Mouse (Mus musculus) c-Kit-positive CD71-negative TER-119-negative erythroid progenitor cells, embryonic 14.5 days (primary cell): Measurements from ENCODE around the gene Ms4a10.

Experiments
- DNase-seq: peaks from one replicate; pipeline ENCODE4 v3.0.0-alpha.2; 2013; ENCODE audit warnings: low read depth

Gene Ms4a10

DNA sequence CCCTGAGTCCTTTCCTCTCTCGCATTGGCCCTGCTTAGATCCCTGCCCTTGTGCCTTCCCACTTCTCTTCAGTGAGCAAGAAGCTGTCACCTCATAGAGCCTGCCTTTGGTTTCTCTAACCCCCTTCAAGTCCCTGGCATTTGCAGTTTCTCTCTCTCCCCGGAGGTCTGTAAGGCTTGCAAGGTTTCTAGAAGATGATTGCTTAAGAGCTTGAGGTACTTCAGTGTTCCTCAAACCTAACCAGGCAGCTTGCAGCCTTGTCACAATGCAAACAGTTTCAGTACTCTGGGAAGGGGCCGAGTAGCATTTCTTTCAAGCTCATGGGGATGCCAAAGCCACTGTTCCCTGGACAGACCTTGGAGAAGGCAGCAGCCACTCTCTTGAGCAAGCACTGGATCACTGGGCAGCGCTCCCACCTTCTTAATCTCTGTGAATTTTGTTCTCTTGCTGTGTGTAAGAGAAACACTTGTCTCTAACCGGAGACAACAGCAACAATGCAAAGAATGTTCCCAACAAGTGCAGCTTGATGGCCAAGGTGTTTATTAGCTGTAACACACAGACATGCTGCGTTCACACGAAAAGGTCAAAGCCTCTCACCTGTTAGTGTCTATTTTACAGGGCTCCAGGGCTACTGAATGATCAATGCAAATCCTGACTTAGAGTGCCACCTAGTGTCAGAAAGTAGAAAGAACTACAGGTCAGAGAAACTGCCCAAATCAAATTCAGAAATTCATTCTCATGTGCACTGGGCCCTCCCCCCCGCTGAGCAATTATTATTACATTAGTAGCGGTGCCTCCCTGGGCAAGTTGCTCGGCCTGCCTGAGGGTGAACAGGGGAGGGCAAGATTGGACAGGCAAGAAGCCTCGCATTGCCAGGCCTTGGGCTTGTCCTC lies 15.1 kb downstream of the Ms4a10 start:
- DNase-seq: peak; percentile 69

DNA sequence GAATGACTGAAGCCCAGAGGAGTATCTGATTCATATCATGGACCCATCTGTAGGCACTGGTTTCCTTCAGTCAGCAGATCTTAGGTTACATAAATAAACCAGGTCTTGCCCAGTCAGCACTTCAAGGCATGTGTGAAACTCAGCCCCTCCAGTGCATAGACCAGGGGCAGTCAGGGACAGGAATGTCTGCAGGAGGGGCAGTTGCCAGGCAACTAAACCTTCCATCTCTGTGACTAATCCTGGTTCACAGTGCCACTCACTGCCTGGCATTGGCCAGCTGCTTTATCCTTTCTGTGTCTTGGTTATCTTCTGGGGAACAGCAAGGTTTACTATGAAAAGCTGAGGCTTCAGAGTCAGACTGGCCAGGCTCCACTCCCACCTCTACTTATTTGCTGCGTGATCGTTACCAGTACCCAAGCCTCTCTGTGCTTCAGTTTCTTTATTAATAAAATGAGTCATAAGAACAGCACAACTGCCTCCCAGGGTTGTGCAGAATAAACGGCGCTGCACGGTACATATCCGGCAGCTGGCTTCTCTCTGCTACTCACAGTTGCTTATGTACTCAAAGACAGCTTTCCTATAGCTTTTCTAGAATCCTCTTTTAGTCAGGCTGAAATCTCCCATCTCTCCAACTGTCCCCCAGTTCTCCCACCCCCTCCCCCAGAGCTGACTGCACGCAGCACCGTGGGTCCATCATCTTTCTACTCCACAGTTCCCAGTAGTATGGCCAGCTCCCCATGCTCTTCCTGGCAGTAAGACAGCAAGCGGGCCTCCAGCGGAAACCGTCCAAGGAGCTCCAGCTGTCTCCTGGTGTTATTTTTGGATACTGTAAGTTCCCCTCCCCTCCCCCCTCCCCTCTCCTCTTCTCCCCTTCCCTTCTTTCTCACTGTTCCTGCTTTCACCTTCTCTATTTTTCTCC lies 22.2 kb downstream of the Ms4a10 start:
- no peak for DNase-seq

DNA sequence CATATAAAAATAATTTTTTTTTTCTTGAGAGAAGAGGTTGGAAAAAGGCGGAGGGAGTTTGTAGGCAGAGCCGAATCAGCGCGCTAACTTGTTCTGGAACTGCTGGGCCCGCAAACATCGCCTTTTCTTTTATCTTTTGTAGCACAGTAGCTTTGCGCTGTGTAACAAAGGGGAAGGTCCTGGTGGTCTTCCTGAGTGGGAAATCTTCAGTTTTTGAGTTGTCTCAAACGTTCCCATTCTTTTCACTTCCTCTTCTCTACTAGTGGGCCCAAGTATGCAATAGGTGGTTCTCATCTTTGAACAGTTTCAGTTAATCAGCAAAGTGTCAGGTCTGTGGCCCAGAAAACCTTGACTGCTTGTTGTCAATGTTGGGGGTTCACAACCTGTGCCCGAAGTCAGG lies 24.9 kb downstream of the Ms4a10 start:
- no peak for DNase-seq

DNA sequence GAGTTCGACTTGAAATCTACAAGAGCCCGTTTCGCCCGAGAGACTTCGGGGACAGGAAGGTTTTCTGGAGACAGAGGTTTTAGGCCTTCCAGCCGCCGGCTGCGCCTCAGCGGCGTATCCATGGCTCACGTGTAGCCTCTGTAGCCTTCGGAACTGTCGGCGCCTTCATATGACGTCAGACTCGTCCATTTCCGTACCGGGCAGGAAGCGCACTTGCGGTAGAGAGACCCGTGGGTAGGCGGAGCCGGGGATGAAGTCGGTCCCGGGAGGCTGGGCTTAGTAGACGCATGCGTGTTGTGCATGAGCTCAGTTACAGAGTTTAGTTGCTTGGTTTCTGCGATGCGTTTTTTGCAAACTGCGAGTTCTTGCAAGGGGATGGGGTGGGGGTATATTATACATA lies 25.4 kb downstream of the Ms4a10 start, which contains the start of gene Ccdc86:
Gene Ccdc86 (minus strand): TSS at position 155 of the 400 bp plus-strand sequence.
- peak; percentile 97 for DNase-seq

DNA sequence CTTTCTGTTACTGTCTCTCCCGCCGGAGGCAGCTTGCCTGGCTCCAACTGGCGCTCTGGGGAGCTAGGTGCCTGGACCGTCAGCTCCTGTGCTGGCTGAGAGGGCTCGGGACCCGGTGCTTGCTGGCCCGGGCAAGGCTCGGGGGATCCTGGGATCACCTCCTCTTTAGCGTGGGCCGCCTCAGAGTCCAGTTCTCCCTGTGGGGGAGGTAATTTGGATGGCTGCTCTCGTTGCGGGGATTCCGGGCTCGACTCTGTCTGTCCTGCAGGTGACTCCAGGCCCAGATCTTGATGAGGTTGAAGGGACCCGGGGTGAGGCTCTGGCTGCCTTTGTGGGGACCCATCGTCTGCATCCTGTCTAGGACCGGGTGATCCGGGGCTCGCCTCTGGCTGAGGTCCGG lies 26.1 kb downstream of the Ms4a10 start:
- DNase-seq: no peak

DNA sequence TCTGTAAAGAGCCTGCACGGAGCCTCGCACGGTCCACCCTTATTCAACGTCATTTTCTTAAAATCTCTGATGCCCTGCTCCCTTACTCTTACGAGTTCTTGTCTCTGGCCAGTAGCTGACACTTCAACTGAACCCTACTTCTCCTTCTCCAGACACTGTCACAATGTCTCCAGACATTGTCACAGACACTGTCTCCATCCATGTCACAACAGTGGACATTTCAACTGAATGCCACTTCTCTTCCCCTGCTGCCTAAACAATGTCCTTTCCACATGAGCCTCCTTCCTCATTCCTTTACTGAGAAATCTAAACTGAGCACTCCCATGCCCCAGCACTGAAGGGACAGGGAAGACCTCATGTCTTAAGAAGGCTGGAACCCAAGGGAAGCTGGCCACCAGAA lies 27.3 kb downstream of the Ms4a10 start:
- no peak for DNase-seq

DNA sequence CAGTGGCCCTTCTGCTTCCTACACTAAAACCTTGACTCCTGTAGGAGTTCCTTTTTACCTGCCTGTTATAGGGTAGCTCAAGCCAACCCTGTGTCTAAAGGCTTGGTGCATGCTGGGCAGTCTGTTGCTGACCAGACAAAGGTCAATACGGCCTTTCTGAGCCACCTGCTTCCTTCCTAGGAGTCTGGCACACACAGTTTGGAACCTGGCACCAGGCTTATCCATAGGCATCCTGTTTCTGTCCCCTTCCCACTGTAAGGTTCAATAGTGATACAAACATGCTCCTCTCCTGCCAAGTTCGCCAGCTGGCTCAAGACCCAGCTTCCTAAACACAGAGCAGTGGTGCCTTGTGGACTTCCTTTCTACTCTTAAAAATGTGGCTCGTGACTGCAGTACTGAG lies 28.0 kb downstream of the Ms4a10 start:
- no peak for DNase-seq

DNA sequence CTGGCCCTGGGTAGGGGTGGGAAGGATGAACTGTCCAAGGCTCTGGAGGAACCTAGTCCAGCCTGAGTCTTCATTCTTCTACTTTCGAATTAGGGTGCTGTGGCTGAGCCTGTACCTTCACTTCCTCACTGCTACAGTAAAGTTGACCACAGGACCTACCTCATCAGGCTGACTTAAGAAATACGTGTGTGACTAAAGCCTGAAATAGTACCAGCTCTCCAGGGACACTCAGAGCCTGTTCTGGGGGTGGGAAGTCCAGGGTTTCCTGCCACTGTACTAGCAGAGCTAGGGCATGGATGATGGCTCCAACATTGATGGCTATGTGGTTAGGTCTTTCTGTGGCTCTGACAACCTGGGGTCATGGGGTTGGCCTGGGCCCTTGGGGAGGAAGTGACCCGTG lies 30.5 kb downstream of the Ms4a10 start:
- no peak for DNase-seq

DNA sequence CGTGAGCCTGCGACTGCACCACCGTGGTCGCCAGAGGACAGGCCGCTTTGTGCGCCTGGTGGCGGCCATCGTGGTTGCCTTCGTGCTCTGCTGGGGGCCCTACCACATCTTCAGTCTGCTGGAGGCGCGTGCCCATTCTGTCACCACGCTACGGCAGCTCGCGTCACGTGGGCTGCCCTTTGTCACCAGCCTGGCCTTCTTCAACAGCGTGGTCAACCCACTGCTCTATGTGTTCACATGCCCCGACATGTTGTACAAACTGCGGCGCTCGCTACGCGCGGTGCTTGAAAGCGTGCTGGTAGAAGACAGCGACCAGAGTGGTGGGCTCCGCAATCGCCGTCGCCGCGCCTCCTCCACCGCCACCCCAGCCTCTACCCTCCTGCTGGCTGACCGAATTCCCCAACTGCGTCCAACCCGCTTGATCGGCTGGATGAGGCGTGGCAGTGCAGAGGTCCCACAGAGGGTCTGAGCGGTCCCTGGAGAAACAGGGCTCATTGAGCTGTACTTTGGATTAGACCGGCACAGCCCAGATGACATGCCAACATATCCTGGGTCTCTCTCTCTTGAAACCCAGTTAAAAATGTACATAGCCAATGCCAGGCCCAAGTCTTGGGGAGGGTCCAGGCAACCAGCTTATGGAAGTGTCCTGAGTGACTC lies 33.5 kb downstream of the Ms4a10 start:
- no peak for DNase-seq

DNA sequence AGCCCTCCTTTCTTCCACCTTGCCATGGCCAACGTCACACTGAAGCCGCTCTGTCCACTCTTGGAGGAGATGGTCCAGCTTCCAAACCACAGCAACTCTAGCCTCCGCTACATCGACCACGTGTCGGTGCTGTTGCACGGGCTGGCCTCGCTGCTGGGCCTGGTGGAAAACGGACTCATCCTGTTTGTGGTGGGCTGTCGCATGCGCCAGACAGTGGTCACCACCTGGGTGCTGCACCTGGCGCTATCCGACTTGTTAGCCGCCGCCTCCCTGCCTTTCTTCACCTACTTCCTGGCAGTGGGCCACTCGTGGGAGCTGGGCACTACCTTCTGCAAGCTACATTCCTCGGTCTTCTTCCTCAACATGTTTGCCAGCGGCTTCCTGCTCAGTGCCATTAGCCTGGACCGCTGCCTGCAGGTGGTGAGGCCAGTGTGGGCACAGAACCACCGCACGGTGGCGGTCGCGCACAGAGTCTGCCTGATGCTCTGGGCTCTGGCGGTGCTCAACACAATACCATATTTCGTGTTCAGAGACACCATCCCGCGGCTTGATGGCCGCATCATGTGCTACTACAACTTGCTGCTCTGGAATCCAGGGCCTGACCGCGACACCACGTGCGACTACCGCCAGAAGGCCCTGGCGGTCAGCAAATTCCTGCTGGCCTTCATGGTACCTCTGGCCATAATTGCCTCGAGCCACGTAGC lies 34.2 kb downstream of the Ms4a10 start:
- DNase-seq: peak; percentile 58

DNA sequence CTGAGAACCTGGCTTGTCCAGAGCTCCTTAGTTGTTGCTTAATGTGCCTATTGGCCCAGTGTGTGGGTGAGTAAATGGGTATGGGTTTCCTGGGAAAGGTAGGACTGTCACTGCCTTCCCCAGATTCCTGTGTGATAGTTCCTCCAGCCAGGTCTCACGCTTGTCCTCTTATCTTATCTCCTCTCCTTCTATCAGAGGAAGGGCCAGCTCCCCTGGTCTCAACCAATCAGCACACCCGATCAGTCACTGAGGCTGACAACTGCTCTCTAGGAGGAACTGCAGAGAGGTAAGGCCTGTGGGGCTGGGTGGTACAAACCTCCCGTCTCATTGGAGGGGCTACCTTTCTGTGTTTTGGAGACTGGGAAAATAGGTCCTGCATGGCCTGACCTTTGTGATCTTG lies 35.7 kb downstream of the Ms4a10 start:
- DNase-seq: no peak

DNA sequence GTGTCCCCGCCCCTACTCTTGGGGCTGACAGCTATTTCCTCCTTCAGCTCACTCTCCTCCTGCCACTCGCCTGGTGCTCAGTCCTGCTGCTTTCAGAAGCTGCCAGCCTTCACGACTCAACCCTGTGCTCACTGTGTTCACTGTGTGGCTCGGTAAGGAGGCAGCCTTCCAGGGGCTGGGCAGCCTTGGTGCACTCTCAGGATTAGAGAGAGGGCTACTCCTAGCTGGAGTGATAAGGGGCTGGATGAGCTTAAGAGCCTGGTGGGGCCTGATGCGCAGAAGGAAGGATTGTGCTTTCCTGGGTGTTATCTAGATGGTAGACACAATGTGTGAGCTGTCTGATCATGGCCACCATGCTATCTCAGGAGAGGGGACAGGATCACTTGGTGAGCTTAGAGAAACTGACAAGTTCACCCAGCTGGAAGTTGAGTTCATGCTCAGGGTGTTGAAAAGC lies 37.3 kb downstream of the Ms4a10 start, which contains the start of gene Ptgdr2:
Gene Ptgdr2 (plus strand): TSS at position 51 of the 454 bp plus-strand sequence.
- DNase-seq: no peak

DNA sequence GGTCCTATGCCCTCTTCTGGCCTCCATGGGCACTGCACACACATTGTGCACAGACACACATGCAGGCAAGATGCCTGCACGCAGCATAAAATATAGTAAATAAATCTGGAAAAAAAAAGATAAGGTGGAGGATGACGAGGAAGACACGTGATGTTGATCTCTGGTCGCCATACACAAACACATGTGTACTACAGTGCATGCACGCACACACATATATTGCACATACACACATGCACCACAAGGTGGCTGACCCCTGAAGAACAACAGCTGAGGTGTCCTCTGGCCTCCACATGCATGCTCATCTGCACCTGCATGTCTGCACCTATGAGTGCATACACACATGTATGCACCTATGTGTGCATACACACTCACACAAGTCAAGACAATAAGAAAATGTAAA lies 38.4 kb downstream of the Ms4a10 start:
- no peak for DNase-seq

DNA sequence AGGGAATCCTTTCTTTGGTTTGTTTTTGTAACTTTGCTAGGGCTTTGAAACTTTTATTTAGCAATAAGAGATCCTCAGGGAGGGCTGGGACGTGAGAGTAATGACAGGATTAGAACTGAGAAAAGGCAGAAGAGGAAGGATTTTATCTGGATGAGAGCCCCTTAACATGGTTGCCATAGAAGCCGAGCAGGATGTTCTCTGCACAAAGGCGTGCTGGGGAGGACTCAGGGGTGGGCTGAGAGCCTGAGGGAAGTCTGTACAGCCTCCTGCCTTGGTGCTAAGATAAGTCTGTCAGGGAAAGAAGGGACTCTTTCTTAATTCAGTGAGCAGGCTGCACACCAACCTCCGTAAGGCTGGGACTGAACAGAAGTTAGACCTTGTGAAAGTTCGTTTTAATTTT lies 39.4 kb downstream of the Ms4a10 start:
- DNase-seq: no peak

DNA sequence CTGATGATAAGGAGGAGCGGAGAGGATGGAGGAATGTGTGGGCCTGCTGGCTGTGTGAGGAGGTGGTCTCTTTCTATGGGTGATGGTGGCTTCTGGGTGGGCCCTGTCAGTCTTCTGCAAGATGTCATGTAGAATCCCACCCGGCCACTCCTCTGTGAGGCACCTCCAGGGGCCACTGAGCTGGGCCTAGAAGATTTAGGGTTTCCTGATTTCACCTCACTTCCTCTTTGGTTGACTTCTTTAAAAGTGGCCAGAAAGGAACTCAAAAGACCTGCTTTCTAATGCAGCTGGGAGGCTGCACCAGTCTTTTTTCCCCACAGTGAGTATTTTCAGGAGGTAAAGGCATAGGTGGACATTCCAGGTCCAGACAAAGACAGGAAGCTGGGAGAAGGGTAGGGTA lies 43.8 kb downstream of the Ms4a10 start:
- DNase-seq: no peak

DNA sequence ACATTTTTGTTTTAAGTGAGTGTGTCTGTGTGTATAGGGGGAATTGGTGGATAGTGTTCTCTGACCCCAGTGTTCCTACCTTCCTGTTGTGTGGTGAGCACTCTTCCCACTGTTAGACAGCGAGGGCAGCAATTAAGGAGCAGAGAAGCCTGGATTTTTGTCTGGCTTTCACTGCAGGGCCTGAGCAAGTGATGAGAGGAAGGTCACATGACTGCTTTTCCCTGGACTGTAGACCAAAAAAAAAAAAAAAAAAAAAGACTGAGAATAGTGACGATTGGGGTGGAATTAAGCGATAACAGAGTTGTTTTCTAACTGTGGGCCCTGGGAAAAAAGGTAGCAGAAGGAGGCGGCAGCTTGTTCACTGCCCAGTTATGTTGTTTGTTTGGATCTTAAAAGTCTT lies 47.8 kb downstream of the Ms4a10 start:
- DNase-seq: no peak

DNA sequence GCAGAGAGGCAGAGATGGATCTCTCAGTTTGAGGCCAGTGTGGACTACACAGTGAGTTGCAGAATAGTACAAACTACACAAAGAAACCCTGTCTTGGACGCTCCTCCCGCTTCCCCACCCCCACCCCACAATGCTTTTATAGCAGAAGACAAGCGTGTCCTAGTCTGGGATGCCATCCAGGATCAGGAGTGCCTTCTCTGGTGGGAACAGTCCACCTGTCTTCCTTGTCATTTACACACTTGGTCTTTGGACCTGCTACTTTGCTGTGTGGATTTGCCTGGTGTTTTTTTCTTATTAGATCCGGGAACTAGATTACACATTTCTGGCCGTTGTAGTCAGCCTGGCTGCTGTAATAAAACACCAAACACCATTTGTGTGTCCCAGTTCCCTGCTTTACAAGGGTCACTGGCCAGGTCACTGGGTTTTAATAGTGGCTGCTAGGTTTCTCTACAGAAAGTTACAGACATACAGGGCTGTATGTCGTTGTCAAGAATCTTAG lies 48.3 kb downstream of the Ms4a10 start:
- no peak for DNase-seq

DNA sequence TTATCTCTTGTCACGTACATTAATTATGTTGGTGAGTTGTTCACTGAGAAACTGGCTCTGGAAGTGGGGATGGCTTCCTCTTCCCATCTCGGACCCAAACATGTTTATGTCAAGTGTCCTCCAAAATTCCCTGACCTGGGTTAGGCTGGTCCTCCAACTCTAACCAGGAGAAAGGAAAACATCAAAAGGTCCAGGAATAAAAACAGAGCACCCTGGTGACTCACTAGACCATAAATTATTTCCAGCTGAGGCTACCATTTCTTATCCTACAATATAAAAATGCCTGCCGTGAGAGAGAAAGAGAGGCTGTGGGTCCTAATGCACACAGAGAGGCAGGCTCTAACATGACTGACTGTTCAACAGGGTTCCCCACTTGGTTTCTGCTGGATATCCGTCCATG lies 50.2 kb downstream of the Ms4a10 start:
- no peak for DNase-seq

DNA sequence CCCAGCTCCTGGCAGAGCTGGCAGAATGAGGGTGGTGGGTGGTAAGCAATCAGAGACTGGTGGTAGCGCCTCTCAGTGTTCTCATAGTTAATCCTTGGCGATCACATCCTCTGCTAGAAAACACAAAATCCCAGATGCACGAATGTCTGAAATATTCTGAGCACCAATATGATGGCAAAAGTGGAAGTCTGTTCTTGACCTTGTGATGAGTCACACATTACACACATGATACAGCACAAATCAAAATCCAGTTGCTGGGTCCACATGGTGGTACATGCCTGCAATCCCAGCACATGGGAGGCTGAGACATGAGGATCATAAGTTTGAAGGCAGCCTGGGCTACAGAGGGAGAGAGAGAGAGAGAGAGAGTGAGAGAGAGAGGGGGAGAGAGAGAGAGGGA lies 53.4 kb downstream of the Ms4a10 start:
- no peak for DNase-seq

DNA sequence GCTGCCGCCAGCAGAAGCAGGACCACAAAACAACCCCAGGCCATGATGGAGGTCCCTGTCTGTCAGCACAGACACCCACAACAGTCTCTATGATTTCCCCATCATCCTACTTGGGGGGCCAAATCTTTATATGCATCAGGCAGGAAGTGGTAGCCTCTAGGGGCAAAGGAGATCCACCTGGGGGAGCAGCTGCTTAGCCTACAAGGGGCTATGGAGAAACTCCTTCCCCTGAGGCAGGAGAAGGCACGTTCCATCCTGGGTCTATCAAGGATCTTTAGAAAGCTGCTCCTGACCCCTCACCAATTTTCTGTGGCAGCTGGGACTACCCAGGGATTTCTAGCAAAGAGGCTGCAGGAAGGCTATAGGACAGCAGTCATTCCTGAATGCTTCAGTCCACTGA lies 53.9 kb downstream of the Ms4a10 start, which contains the start of gene Zp1:
Gene Zp1 (minus strand): TSS at position 101 of the 400 bp plus-strand sequence.
- DNase-seq: no peak

DNA sequence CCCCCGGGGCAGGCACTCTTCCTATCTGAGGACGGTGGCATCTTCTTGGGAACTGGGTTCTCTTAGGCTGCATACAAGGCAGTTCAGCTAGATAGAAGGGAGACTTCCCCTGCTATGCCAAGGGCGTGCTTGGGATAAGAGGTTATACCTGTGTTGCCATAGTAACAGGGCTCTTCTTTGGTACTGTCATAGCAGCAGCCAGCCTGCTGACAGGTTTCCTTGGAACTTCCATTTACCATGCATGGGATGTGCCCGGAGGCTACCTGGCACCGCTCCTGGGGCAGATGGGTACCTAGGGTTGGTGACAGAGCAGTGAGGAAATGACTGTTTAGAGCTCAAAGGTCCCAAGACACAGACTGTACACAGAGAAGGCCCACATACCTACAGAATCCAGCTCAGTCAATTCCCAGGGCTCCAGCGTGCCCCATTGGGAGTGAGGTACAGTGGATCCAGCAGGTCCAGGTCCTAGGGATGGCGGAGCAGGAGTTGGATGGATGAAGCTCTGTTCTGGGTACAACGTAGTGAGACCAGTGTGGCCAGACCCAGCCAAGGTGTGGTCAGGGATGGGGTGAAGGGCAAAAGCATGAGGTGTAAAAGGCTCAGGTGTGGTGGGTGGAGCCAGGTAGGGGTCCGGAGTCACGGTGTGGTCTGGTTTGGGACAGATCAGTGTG lies 56.0 kb downstream of the Ms4a10 start:
- no peak for DNase-seq
